Mouse (Mus musculus) embryonic facial prominence, embryonic 14.5 days (tissue): ENCODE measurements at regions not wholly inside any gene's neighbourhood (a gene's known extent, or its start where the extent isn't known, plus 50 kb on each side); places are given as distances from the start of the nearest gene placed in this dataset.

Source experiments
- ATAC-seq: fragments of 200-750 bp; cut with Nextera tagmentation; 2 replicates; pipeline ENCODE4 v1.8.0; 2017; ENCODE audit warnings: low read depth, moderate number of reproducible peaks, moderate TSS enrichment
- DNase-seq: peaks from one replicate; pipeline ENCODE4 v3.0.0-alpha.2; 2015; ENCODE audit warnings: low spot score
- H3K27ac ChIP-seq: fragments of 300-500 bp; sonication (generic); replicated peaks from 2 replicates; pipeline ENCODE4 v1.5.1; 2014; ENCODE audit warnings: low read depth, mild to moderate bottlenecking, low read length, moderate library complexity
- H3K27me3 ChIP-seq: fragments of 300-500 bp; sonication (generic); replicated peaks from 2 replicates; pipeline ENCODE4 v1.6.1; 2014; ENCODE audit warnings: low read length; ENCODE audit not compliant: control insufficient read depth, insufficient read depth
- H3K36me3 ChIP-seq: fragments of 300-500 bp; sonication (generic); 2 replicates; pipeline ENCODE4 v1.6.1; 2014; ENCODE audit warnings: low read length, mixed read lengths; ENCODE audit not compliant: control insufficient read depth, insufficient read depth
- H3K4me1 ChIP-seq: fragments of 300-500 bp; sonication (generic); 2 replicates; pipeline ENCODE4 v1.6.1; 2014; ENCODE audit warnings: antibody characterized with exemption, low read length; ENCODE audit not compliant: control insufficient read depth, insufficient read depth
- H3K4me2 ChIP-seq: fragments of 300-500 bp; sonication (generic); 2 replicates; pipeline ENCODE4 v1.6.1; 2014; ENCODE audit warnings: low read depth, mild to moderate bottlenecking, low read length, moderate library complexity, mixed read lengths
- H3K4me3 ChIP-seq: fragments of 300-500 bp; sonication (generic); 2 replicates; pipeline ENCODE4 v1.5.1; 2014; ENCODE audit warnings: low read depth, mild to moderate bottlenecking, low read length
- H3K9ac ChIP-seq: fragments of 300-500 bp; sonication (generic); 2 replicates; pipeline ENCODE4 v1.6.1; 2014; ENCODE audit warnings: low read depth, mild to moderate bottlenecking, low read length, moderate library complexity, mixed read lengths
- H3K9me3 ChIP-seq: fragments of 300-500 bp; sonication (generic); 2 replicates; pipeline ENCODE4 v1.6.1; 2016; ENCODE audit warnings: low read length; ENCODE audit not compliant: control insufficient read depth
- WGBS: fragments of 180-500 bp; shearing (Covaris S2); extraction: QIAGEN DNeasy Blood & Tissue Kit; methylation state at CpG from one replicate; pipeline ENCODE4 v1.1.7; 2014; 5-methylcytosine and 5-hydroxymethylcytosine counted together

GRCm38 (mm10) chr2:50750799-50751198 is 398.1 kb downstream of the Rnd3 start:
- no peak overlapping the region for H3K4me3 ChIP-seq
- DNase-seq = peak; percentile 35
- no peak overlapping the region for H3K9ac ChIP-seq
- H3K9me3 ChIP-seq = no peaks in the 10 kb centered on the region
- 56% methylated on average over 5 of the region's 5 CpGs for WGBS
- no peak for ATAC-seq
- no peak overlapping the region for H3K27ac ChIP-seq
- no peak overlapping the region for H3K4me2 ChIP-seq
- no peaks in the 10 kb centered on the region for H3K36me3 ChIP-seq
- H3K27me3 ChIP-seq = no peaks in the 10 kb centered on the region
- no peaks in the 10 kb centered on the region for H3K4me1 ChIP-seq

- peak; percentile 19 for DNase-seq
- no peaks in the 10 kb centered on the region for H3K9me3 ChIP-seq
- WGBS = 69% methylated on average over 13 of the region's 13 CpGs
These were observed 404.2 kb downstream of the Rnd3 start for GRCm38 (mm10) chr2:50744625-50745214.

GRCm38 (mm10) chr2:50743785-50744258 is 405.1 kb downstream of the Rnd3 start:
- Histone ChIP-seq H3K27me3 (no peaks in the 10 kb centered on the region), H3K9me3 (no peaks in the 10 kb centered on the region), H3K9ac (no peak overlapping the region), H3K4me3 (no peak overlapping the region), H3K27ac (no peak overlapping the region), H3K4me2 (no peak overlapping the region), H3K36me3 (no peaks in the 10 kb centered on the region), H3K4me1 (no peaks in the 10 kb centered on the region)
- DNase-seq (no peak), ATAC-seq (no peak)
- WGBS = 91% methylated on average over 3 of the region's 3 CpGs

More at GRCm38 (mm10) chr2:50744625-50745214, 404.2 kb downstream of the Rnd3 start:
- no peaks in the 10 kb centered on the region for H3K27me3 ChIP-seq
- H3K27ac ChIP-seq = no peak overlapping the region
- H3K9ac ChIP-seq = no peak overlapping the region
- ATAC-seq = no peak
- H3K36me3 ChIP-seq = no peaks in the 10 kb centered on the region
- H3K4me2 ChIP-seq = no peak overlapping the region
- H3K4me1 ChIP-seq = no peaks in the 10 kb centered on the region
- no peak overlapping the region for H3K4me3 ChIP-seq

- H3K27me3 ChIP-seq = no peaks in the 10 kb centered on the region
- no peak overlapping the region for H3K4me3 ChIP-seq
- no peaks in the 10 kb centered on the region for H3K36me3 ChIP-seq
- H3K9me3 ChIP-seq = no peaks in the 10 kb centered on the region
- H3K9ac ChIP-seq = no peak overlapping the region
- peaks cover 9% of the 10 kb centered on the region for H3K4me1 ChIP-seq
- WGBS = 66% methylated on average over 2 of the region's 2 CpGs
- DNase-seq (no peak), ATAC-seq (no peak)
- H3K4me2 ChIP-seq = no peak overlapping the region
- H3K27ac ChIP-seq = no peak overlapping the region
These were observed 406.5 kb downstream of the Rnd3 start for GRCm38 (mm10) chr2:50742421-50742820.

- Histone ChIP-seq H3K36me3 (no peaks in the 10 kb centered on the region), H3K4me3 (no peak overlapping the region), H3K27ac (no peak overlapping the region), H3K9ac (no peak overlapping the region), H3K27me3 (no peaks in the 10 kb centered on the region), H3K4me1 (peaks cover 10% of the 10 kb centered on the region), H3K9me3 (no peaks in the 10 kb centered on the region), H3K4me2 (no peak overlapping the region)
- WGBS = 70% methylated on average over 2 of the region's 2 CpGs
- no peak for DNase-seq
- no peak for ATAC-seq
These were observed 407.6 kb downstream of the Rnd3 start for GRCm38 (mm10) chr2:50741337-50741736.

- Histone ChIP-seq H3K4me2 (no peak overlapping the region), H3K27ac (no peak overlapping the region), H3K27me3 (no peaks in the 10 kb centered on the region), H3K4me3 (no peak overlapping the region), H3K36me3 (no peaks in the 10 kb centered on the region), H3K4me1 (peaks cover 10% of the 10 kb centered on the region), H3K9me3 (no peaks in the 10 kb centered on the region), H3K9ac (no peak overlapping the region)
- 56% methylated on average over 8 of the region's 8 CpGs for WGBS
- DNase-seq = no peak
- no peak for ATAC-seq
These were observed 409.3 kb downstream of the Rnd3 start for GRCm38 (mm10) chr2:50739599-50739979.

- Histone ChIP-seq H3K4me1 (peaks cover 10% of the 10 kb centered on the region), H3K9me3 (no peaks in the 10 kb centered on the region), H3K27ac (no peak overlapping the region), H3K9ac (no peak overlapping the region), H3K36me3 (no peaks in the 10 kb centered on the region), H3K27me3 (no peaks in the 10 kb centered on the region), H3K4me3 (no peak overlapping the region), H3K4me2 (no peak overlapping the region)
- DNase-seq (no peak), ATAC-seq (no peak)
- 64% methylated on average over 8 of the region's 8 CpGs for WGBS
These were observed 409.8 kb downstream of the Rnd3 start for GRCm38 (mm10) chr2:50738936-50739598.

GRCm38 (mm10) chr2:50737706-50738105 is 411.2 kb downstream of the Rnd3 start:
- no peaks in the 10 kb centered on the region for H3K9me3 ChIP-seq
- peaks cover 10% of the 10 kb centered on the region for H3K4me1 ChIP-seq
- 37% methylated on average over 9 of the region's 9 CpGs for WGBS
- no peak overlapping the region for H3K27ac ChIP-seq
- 0 out of 2 replicates have a peak overlapping the region, but pooled peaks have one; percentile 10 for H3K4me2 ChIP-seq
- H3K4me3 ChIP-seq = no peak overlapping the region
- DNase-seq (peak; percentile 73), ATAC-seq (no peak)
- H3K27me3 ChIP-seq = no peaks in the 10 kb centered on the region
- no peak overlapping the region for H3K9ac ChIP-seq
- H3K36me3 ChIP-seq = no peaks in the 10 kb centered on the region

GRCm38 (mm10) chr2:50735029-50735428 is 413.9 kb downstream of the Rnd3 start:
- H3K4me3 ChIP-seq = no peak overlapping the region

More at GRCm38 (mm10) chr2:50735029-50735428, 413.9 kb downstream of the Rnd3 start:
- Histone ChIP-seq H3K9ac (no peak overlapping the region), H3K4me2 (no peak overlapping the region), H3K27ac (no peak overlapping the region), H3K9me3 (no peaks in the 10 kb centered on the region), H3K4me1 (peaks cover 10% of the 10 kb centered on the region), H3K27me3 (no peaks in the 10 kb centered on the region), H3K36me3 (no peaks in the 10 kb centered on the region)
- no peak for ATAC-seq
- DNase-seq = no peak
- 86% methylated on average over 11 of the region's 11 CpGs for WGBS
